Mouse (Mus musculus): ENCODE data around the gene Neto2.
"Not testable (repeated sequence)": the region's sequence is repeated elsewhere in the genome, so short reads cannot be mapped to it uniquely, and the experiment has no call there.

GRCm38 (mm10) chr8:85617125-85617524, 83.6 kb downstream of the Neto2 start:
- not testable (repeated sequence) for TF ChIP-seq EP300 (IDR thresholded peaks at IDR 0.05; ENCODE audit: low read length); CTCF (conservative IDR thresholded peaks at IDR 0.05 in 1 of 2, IDR thresholded peaks at IDR 0.05 in 1 of 2; ENCODE audit: low read depth in 2 of 2, low read length in 2 of 2); RCOR1 (conservative IDR thresholded peaks at IDR 0.05; ENCODE audit: low read depth, low read length); POLR2A (IDR thresholded peaks at IDR 0.05; ENCODE audit: low read depth, low read length); RAD21 (IDR thresholded peaks at IDR 0.05; ENCODE audit: low read depth, low read length); UBTF (IDR thresholded peaks at IDR 0.05; ENCODE audit: low read depth, low read length)

All from CH12.LX (cell line).